Mouse (Mus musculus) layer of hippocampus, postnatal 14 days (tissue): ENCODE results near the gene Rasgrp2. TPM values are rescaled to one million over a fixed set of nuclear protein-coding genes. Genes with fewer than 3 reads are reported as not detected.
A peak's percentile ranks its signal among the peaks of the same experiment; 100 is the strongest.

Experiments used
- DNase-seq, 2 experiments: peaks; one replicate each; pipeline ENCODE4 v3.0.0; 2021 to 2022; ENCODE audit warnings: low spot score in 2 of 2, mixed read lengths in 1 of 2
- total RNA-seq, 2 experiments: library from RNA; stranded (reverse); gene quantifications; 2 replicates each; pipeline ENCODE4 v1.2.3; 2021

The Rasgrp2 gene
- total RNA-seq, 2 experiments from 2014 or later = 40.2 to 44.9 TPM

DNA sequence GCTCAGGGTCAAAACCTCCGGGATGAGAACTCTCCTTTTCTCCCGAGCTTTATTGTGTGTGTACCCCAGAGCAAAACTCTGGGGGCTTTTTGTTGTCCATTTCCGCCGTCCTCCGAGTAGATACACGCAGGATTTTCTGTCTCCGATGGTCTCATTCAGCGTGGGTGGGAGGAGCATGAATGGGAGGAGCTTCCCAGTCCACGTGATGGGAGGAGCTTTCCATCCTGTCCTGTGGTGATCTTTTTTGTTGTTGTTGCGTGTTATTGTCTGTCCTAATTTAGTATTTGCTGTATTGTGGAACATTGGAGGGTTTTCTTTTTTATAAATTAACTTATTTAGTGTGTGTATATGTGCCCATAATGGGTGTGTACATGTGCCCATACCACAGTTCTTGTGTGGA is 6.3 kb downstream of the Rasgrp2 start:
- no peak for DNase-seq

DNA sequence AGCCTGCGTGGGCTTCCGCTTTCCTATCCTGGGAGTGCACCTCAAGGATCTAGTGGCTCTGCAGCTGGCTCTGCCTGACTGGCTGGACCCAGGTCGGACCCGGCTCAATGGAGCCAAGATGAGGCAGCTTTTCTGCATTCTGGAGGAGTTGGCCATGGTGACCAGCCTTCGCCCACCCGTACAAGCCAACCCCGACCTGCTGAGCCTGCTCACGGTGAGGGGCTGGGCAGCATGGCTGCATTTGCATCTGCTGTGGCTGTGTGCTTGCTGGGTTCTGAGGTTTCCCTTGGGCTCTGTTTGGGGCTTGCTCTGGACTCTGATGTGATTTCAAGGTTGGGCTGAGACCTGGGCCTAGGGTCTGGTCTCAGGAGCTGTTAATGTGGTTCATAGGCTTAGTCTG is 8.0 kb downstream of the Rasgrp2 start:
- no peak for DNase-seq

DNA sequence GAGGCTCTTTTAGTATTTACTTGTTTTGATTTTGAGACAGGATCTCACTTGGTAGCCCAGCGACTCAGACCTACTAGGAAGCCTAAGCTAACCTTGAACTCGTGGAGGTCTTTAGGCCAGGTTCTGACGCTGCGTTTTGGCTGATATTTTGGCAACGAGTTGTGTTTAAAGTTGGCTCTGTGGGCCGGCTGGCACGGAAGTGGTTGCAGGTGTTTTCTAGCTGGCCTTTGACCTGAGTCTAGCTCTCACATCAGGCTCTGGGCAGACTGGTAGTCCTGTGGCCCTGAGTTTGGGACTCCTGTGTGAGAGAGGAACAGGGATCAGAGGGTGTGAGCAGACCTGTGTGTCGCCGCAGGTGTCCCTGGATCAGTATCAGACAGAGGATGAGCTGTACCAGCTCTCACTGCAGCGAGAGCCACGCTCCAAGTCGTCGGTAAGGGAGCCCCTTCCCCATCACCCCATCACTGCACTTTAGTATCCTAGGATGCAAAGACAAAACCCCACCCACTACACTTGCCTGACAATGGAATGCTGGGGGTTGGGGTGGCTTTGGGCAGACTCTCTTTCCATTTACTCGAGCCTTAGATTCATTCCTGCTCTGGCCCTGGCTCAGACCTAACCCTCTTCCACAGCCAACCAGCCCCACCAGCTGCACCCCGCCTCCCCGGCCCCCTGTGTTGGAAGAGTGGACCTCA is 8.8 kb downstream of the Rasgrp2 start:
- no peak for DNase-seq

DNA sequence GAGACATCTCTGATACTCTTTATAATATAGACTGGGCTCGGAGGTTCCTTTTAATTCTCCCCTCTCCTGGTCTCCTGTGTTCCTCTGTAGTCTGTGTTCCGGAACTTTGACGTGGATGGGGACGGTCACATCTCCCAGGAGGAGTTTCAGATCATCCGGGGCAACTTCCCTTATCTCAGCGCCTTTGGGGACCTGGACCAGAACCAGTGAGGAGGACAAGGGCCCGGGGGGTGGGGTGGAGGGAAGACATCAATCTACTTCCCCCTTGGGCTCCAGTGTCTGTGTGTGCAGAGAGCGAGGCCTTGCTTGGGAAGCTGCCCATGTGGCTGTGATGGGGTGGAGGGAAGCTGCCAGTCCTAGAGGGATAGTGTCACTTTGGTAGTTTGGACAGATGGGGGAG is 9.6 kb downstream of the Rasgrp2 start:
- no peak for DNase-seq

DNA sequence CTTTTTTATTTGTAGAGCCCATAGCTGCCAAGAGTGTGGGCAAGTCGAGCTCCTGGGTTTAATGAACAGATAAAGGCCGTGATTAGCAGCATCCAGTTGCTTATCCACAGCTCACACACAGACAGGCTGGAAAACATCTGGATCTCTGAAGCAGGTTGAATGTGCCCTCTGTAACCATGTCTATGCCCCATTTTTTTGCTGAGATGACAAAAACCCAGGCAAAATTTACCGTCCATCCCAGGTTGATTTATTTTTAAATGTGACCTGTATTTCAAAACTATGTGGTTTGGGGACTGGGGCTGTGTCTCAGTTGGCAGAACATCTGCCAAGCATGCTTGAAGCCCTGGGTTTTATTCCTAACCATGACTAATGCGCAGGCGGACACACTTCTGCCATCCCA is 10.0 kb downstream of the Rasgrp2 start:
- no peak for DNase-seq

DNA sequence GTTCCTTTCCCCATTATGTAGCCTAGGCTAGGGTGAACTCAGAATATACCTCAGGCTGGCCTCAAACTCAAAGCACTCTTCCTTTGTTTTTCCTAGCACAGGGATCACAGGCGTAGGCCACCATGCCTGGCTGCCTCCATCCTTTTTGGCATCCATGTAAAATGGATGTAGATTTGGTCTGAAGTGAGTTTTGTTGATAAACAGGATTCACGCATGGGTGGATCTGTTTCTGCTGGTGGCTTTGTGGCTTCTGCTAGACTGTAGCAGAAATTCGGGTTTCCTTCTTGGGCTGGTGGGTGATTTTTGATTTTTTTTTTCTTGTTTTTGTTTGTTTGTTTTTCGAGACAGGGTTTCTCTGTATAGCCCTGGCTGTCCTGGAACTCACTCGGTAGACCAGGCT is 10.8 kb downstream of the Rasgrp2 start:
- no peak for DNase-seq

DNA sequence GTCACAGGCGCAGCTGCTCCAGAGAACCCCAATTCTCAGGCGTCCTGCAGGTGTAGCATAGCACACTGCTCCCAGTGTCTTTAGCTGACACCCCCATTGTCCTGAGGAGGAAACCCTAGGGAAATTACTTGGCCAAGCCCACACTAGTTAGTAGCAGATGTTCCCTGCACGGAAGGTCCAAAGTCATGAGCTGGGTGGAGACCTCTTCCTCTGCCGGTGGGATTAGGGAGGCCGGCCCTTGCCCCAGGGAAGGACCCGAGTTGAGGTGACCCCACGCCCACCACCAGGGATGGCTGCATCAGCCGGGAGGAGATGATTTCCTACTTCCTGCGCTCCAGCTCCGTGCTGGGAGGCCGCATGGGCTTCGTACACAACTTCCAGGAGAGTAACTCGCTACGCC is 13.7 kb downstream of the Rasgrp2 start:
- DNase-seq = no peak

DNA sequence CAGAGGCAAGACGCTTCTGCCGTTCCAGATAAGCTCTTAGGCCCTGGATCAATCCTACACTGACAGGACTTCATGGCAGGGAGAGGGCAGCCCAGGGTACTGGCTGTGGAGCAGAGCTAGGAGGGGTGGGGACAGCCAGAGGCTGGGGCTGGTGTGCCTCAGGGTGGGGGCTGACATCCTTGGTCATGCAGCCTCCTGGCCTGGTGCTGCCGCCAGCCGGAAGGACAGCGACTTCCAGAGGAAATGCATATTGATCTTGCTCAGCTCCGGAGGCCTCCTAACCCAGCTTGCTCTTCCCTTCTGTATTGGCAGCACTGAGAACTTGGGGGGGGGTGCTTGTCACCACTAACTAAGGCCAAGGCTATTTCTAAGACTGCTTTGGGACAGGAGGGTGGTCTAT is 16.3 kb downstream of the Rasgrp2 start:
- no peak for DNase-seq

DNA sequence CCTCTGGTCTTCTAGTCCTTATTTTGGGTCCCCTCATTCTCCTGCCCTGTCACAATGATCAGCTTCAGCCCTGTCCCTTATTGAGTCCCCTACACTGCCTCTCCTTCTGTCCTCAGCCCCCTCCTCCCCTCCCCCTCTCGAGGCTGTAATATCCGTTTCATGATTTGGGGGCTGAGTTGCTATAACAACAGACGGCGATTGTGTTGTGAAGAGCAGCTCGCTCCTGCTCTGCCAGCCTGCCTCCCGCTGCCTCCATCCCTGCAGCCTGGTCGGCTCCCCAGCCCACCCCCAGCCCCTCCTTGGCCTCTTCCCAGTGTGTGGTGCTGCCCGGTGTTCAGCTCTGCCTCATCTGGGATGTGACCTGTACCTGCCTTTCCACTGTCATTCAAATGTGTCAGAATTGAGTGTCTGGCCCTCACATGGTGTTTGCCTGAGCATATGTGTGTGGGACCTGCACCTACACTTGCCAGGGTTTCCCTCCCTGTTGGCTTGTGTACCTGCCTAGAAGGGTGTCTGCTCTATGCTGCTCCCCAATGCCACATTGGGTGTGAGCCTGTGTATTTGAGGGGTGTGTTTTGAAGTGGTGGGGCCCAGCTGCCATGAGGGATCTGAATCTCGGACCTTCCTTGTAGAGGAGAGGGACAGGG is 17.1 kb downstream of the Rasgrp2 start:
- peak; percentile 63 to 73 for DNase-seq

DNA sequence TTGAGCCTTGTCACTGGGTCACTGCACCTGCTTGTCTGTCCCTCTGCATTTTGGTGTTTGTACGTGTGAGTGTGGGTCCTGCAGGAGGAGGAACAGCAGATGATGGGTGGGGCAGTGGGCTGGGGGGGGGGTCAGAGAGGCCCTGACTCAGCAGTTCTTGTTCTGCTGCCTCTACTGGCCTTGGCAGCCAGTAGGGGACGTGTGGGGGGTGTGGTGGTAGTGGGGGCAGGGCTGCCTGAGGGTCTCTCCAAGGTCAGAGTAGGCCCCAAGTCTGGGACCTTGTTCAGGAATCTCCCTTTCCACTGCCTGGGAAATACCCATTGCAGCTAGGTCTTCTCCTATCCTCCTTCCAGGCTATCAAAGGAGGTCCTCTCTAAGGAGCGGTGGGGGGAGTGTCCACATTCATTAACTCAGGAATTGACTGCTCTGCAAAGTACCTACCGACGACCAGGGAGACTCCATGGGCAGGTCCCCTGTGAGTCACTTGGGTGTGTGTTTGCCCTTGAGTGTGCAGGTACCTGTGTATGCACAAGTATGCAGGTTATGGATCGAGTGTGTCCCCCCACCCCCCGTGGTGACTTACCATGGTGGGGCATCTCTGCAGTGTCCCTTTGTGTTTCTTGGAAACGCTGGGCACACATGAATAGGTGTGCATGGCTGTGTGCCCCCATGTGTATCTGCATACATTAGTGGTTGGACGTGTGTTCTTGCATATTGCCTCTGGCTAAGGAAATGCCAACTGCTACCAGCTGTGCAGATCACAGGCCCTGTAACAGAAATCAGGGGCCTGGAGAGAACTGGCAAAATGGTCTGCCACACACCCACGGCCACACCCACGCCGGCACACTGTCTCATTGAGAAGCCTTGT is 18.0 kb downstream of the Rasgrp2 start:
- DNase-seq = no peak

DNA sequence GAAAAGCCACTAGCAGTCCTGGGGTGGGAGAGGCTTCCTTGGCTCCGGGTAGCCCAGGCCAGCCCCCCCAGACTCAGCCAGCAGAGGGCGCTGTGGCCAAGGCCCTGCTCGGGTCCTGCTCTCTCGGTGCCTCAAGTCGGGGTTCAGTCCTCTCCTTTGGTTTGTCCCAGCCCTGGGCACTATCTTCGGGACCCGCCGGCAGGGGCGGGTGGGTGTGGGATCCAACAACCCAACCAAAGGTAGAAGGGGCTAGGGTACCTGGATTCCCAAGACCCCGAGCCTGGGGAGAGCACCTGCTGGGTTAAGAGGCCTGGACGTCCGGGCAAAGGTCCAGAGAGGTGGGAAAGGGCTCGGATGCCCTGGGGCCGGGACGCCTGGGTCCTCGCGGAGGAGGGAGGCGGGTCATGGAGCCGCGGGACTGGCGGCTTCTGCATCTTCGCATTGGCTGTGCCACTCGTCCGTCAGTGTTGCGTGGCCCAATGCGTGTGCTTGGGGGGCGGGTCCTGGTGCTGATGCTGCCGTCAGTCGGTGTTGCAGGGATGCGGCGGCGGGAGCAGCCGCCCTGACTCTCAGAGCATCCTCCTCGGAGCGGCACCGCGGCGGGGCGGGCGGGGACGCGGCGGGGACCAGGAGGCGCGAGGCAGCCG is 19.2 kb downstream of the Rasgrp2 start, which contains the start of gene Nrxn2:
Gene Nrxn2 (plus strand): TSS at position 499 of the 647 bp plus-strand sequence.
- peak; percentile 92 to 95 for DNase-seq

DNA sequence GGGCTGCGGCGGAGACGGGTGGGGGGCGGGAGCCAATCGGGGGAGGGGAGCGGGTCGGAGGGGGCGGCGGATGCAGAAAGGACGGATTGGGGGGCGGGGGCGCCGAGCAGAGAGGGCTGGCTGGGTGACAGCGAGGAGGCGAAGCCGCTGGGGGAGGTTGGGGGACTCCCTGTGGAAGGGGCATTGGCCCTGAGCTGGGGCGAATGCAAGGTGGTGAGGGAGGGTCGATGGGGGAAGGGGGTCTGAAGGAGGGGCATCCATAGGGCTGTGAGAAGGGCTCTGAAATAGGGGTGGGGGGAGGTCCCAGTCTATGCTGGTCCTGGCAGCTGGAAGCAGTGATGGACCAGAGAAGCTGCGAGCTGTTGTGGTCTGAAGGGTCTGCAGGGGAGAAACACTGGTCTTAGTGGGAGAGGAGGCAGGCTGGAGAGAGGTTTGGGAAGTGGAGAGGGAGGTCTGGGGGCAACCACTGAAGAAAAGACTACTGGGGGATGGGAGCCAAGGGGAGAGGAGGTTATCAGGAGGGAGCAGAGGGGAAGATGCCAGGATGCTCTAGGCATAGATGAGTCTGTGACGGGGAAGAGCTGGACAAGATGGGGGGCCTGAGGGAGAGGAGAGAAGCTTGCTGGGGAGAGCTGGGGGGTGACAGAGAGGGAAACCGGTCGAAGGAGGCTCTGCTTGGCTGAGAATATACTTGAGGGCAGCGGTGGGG is 20.0 kb downstream of the Rasgrp2 start:
- no peak for DNase-seq

DNA sequence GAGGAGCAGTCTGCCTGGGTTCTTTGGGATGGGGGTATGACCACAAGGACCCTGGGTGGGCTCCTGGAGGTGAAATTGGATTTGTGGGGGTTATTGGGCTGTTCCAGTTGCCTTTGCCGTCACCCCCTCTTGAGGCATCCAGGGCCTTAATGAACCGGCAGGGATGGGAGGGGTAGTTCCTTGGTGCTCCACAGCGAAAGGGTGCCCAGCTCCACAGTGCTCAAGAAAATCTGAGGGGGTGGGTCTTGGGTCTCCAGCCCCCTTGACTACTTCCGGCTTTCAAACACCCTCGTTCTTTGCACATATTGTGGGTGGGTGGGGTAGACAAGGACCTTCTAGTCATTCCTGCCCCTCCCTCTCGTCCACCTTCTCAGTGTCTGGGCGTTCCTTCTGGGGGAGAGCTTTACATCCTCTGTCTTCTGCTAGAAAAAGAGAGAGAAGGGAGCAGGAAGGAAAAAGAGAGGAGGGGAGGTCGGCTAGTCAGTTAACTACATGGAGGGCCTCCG is 20.7 kb downstream of the Rasgrp2 start:
- no peak for DNase-seq

DNA sequence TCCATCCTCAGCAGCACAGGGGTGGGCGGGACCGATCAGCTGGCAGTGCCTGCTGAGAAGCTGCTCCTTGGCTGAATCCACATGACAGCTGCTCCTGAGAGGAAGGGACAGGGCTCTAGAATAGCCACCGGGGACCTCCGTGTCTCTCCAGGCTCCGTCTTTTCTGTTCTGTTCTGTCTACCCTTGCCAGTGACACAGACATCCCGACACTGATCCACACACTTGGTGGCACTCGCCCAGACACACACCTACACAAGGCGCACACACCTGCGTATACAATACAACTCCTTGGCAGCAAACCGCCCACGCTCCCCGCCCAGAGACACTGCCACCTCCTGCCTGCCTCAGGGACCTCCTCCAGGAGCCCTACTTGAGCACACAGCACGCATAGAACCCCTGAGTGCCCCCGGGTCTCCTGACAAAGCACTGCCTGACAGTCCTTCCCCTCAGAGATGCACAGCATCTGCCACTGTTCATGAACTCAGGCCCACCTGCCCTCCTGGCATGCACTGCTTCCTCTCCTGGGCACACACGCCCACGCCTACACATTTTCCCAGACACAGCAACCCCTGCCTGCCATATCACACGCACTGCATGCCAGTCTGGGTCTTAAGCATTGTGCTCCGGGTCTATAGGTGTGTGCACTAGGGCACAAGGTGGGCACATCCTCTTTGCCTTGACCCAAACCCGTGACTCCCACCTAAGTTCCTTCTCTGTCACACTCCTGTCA is 21.5 kb downstream of the Rasgrp2 start:
- DNase-seq = no peak

DNA sequence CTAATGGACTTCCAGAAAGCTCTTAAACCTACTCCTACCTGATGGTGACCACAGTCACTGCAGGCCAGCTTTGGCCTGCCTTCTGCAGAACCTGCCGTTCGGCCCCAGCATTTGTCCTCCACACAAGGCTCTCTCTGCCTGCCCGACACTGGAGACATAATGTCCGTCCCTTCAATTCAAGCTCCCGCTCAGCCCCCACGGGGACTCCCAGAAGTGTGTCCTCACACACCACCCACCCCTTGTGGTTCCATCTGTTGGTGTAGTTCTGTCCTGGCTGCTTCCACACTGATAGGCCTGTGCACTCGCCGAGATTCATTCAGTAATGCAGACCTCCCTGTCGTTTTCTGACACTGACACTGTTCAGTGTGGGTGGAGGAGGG is 22.1 kb downstream of the Rasgrp2 start:
- no peak for DNase-seq

DNA sequence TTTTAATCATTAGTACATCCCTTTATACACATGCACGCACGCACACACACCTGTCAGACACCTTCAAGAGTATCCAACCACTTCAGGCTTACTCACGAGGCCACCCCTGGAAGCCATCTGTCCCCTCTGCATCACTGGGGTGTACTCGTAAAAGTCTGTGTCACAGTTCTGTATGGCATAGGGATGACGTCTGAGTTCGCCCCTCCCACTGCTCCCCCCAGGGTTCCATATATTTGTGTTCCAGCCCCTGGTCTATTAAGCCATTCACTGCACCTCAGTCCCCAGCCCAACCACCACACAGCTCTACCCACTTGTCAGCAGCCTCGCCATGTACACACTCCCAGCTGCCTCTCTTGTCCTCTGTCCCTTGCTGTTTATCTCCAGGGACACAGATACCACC is 22.9 kb downstream of the Rasgrp2 start:
- DNase-seq = no peak

DNA sequence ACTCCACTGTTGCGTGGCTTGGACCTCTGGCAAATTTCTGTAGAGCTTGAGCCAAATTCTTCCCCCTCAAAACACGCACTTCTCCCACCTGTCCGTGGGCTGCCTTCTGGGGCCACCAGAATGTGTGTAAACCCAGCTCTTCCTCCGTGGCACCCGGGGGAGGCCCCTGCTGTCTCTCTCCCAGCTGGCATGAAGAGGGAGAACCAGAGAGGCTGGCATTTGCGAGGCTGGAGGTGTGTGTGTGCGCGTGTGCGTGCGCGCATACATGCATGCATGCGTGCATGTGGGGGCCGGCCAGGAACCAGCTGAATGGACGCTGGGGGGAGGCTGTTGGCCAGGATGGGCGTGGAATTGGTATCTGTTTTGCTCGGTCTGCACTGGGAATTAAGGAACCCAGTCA is 24.1 kb downstream of the Rasgrp2 start:
- DNase-seq = no peak

DNA sequence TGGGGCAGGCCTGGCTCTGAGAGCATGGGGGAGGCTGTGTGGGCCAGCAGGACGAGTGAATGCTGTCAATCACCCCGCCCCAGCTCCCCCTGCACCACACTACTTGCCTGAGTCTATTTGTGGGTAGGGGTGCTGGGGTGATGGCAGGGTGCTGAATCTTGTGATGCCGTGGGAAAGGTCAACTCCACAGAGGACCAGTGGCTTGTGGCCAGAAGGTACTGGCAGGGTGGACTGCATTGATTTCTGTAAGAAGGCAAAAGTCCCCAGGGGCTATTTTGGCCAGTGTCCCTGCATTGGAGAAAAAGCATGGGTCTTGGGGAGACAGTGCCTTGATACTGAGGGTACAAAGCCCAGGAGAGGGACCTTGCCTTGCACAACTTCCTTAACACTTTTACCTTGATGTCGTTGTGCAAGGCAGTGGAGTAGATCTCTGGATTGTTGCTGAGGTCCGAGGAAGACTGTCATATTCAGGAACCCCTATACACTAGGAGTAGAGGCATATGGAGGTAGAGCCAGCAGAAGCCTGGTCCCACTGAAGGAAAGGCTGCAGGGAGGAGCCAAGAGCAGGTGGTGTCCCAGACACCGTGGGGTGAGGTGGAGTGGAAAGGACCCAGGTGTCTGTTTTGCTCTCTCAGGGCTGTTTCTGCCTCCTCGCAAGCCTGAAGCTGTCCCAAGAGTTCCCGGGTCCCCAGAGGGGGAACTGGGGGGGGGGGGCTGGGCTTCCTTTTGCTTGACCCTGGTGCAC is 25.2 kb downstream of the Rasgrp2 start:
- DNase-seq = no peak

DNA sequence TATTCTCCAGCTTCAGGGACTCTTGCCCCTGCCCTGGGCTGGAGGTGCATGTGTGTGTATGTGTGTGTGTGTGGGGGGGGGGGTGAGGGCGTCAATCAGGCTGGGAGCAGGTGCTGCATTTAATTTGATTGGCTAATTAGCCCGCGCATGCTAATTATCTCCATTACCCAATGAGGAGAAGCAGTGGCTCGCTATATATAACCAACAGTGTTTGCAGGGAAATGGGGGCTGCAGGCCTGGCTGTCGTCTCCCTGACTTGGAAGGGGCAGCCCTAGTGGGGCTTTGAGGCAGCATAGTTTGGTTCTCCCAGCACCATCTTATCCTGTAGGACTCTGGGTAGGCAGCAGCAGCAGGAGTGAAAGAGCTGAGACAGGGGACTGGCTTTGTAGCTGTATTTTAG is 26.5 kb downstream of the Rasgrp2 start:
- DNase-seq = no peak
